Mouse (Mus musculus) embryonic facial prominence, embryonic 12.5 days (tissue): ENCODE results near the gene Zfp219. TPM values are rescaled to one million over a fixed set of nuclear protein-coding genes. Genes with fewer than 3 reads are reported as not detected.
A peak's percentile ranks its signal among the peaks of the same experiment; 100 is the strongest.

ENCODE experiments used
- ATAC-seq: fragments of 200-750 bp; cut with Nextera tagmentation; 2 replicates; pipeline ENCODE4 v1.8.0; 2017; ENCODE audit not compliant: insufficient number of reproducible peaks, insufficient read depth, low FRiP score, low TSS enrichment
- H3K27ac ChIP-seq: fragments of 300-500 bp; sonication (generic); 2 replicates; pipeline ENCODE4 v1.5.1; 2016; ENCODE audit warnings: mild to moderate bottlenecking
- H3K27me3 ChIP-seq: fragments of 300-500 bp; sonication (generic); 2 replicates; pipeline ENCODE4 v1.6.1; 2016; ENCODE audit warnings: mild to moderate bottlenecking, moderate library complexity
- H3K36me3 ChIP-seq: fragments of 300-500 bp; sonication (generic); 2 replicates; pipeline ENCODE4 v1.6.1; 2016; ENCODE audit warnings: mild to moderate bottlenecking
- H3K4me1 ChIP-seq: fragments of 300-500 bp; sonication (generic); 2 replicates; pipeline ENCODE4 v1.6.1; 2016
- H3K4me2 ChIP-seq: fragments of 300-500 bp; sonication (generic); replicated peaks from 2 replicates; pipeline ENCODE4 v1.6.1; 2016; ENCODE audit warnings: mild to moderate bottlenecking, moderate library complexity
- H3K4me3 ChIP-seq: fragments of 300-500 bp; sonication (generic); 2 replicates; pipeline ENCODE4 v1.5.1; 2016; ENCODE audit warnings: mild to moderate bottlenecking
- H3K9ac ChIP-seq: fragments of 300-500 bp; sonication (generic); 2 replicates; pipeline ENCODE4 v1.6.1; 2016; ENCODE audit warnings: mild to moderate bottlenecking, moderate library complexity
- H3K9me3 ChIP-seq: fragments of 300-500 bp; sonication (generic); 2 replicates; pipeline ENCODE4 v1.6.1; 2016; ENCODE audit warnings: mild to moderate bottlenecking, moderate library complexity
- WGBS: fragments of 180-500 bp; shearing (Covaris S2); methylation state at CpG from one replicate; pipeline ENCODE4 v1.1.7; 2016; 5-methylcytosine and 5-hydroxymethylcytosine counted together
- polyA plus RNA-seq: library from polyadenylated mRNA; unstranded; fragments of >200 nt; fragmentation: Nextera tagmentation; extraction: Ambion mirVana; gene quantifications from 2 replicates; pipeline ENCODE4 v1.2.1, GENCODE M21; 2016

Zfp219 gene
- polyA plus RNA-seq, 1 experiment from 2014 or later = 56.7 TPM

- WGBS = 47% methylated on average over 26 of the region's 26 CpGs
- peak overlapping the region; percentile 48 for H3K4me2 ChIP-seq
- no peaks in the 10 kb centered on the region for H3K27me3 ChIP-seq
- ATAC-seq = no peak
- H3K4me3 ChIP-seq = peak overlapping the region; percentile 9; the same call in 1 of the 2 replicates
- peak overlapping the region; percentile 16; the same call in 1 of the 2 replicates for H3K9ac ChIP-seq
- H3K27ac ChIP-seq = 0 out of 2 replicates have a peak overlapping the region, but pooled peaks have one; percentile 2
- H3K9me3 ChIP-seq = no peaks in the 10 kb centered on the region
- H3K36me3 ChIP-seq = peaks cover 45% of the 10 kb centered on the region
- H3K4me1 ChIP-seq = peaks cover 50% of the 10 kb centered on the region
These were observed 11.2 kb downstream of the Zfp219 start for GRCm38 (mm10) chr14:52009361-52009760.

DNA sequence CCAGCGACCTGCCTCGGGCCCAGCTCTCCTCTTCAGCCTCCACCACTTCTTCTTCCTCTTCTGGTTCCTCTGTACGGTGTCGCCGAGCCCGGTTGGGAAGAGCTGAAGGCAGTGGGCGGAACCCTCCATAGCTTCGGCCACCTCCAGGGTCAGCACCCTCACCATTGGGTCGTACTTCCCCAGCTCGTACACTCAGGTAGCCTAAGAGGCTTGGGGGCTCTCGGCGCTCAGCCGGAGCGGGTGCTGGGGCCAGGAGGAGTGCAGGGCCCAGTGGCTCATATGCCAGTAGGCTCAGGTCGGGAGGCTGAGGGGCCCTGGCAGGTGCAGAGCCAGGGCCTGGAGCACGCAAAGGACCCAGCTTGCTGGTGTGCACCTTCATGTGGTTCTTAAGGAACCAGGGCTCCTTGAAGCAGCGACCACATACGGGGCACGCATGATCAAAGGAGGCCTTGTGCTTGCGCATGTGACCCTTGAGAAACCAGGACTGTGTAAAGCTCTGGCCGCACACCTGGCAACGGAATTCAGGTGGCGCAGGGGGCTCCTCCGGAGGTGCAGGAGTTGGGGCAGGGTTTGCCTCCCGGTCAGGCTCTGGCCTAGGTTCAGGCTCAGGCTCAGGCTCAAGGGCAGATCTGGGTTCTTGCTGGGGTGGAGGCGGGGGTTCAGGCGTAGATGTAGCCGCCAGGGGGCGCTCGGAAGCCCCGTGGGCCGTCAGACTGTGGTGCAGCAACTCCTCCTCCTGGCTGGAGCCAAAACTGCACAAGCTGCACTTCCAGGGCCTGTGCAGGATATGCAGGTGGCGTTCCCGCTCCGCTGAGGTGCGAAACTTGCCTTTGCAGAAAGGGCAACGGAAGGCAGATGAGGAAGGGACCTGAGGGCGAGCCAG is 12.0 kb downstream of the Zfp219 start:
- peak overlapping the region; percentile 48 for H3K4me2 ChIP-seq
- H3K4me3 ChIP-seq = peak overlapping the region; percentile 9
- peaks cover 53% of the 10 kb centered on the region for H3K36me3 ChIP-seq
- peaks cover 53% of the 10 kb centered on the region for H3K4me1 ChIP-seq
- no peaks in the 10 kb centered on the region for H3K27me3 ChIP-seq
- no peaks in the 10 kb centered on the region for H3K9me3 ChIP-seq
- 0 out of 2 replicates have a peak overlapping the region, but pooled peaks have one; percentile 2 for H3K27ac ChIP-seq
- H3K9ac ChIP-seq = peak overlapping the region; percentile 16; the same call in 1 of the 2 replicates
- WGBS = 52% methylated on average over 38 of the region's 38 CpGs
- peak; percentile 14; the same call in 1 of the 2 replicates for ATAC-seq

DNA sequence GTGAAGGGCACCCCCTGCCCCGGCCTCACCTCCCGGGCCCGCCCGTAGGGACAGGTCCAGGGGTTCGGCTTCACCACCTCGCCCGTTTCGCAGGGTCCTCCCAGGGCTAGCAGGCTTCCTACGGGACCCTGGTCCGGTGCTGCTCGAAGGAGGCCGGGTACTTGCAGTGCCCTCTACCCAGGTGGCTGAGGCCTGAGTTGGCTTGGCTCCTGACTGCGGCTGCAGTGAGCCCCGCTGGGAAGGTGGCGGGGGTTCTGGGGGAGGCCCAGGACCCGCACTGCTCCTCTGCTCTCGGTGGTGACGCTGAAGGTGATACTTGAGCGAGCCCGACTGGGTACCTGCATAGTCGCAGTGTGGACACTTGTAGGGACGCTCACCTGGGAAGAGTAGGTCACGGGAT is 13.8 kb downstream of the Zfp219 start:
- H3K4me1 ChIP-seq = peaks cover 39% of the 10 kb centered on the region
- H3K9ac ChIP-seq = no peak overlapping the region
- peaks cover 71% of the 10 kb centered on the region for H3K36me3 ChIP-seq
- no peak overlapping the region for H3K4me3 ChIP-seq
- no peak overlapping the region for H3K27ac ChIP-seq
- ATAC-seq = no peak
- no peaks in the 10 kb centered on the region for H3K9me3 ChIP-seq
- H3K27me3 ChIP-seq = no peaks in the 10 kb centered on the region
- WGBS = 94% methylated on average over 23 of the region's 23 CpGs
- H3K4me2 ChIP-seq = no peak overlapping the region

DNA sequence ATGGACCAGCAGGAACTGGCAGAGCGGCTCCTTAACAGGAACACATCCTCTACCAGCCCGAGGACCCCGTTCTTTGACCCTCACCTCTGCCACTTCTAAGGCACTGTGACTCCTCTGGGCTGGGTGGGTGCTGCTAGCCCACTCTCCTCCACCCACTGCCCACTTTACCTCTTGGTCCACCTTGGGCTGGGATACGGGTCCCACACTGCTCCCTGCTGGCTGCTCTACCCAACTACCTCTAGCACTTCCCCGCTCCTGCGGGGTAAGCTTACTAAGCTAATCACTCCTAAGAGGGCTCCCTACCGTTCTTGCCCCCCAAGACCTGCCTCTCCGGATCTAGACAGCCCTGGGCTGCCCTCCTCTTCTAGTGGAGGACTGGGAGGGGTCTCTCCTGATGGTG is 14.3 kb downstream of the Zfp219 start:
- 74% methylated on average over 8 of the region's 8 CpGs for whole genome bisulfite sequencing
- peaks cover 72% of the 10 kb centered on the region for H3K36me3 ChIP-seq
- H3K4me1 ChIP-seq = peaks cover 33% of the 10 kb centered on the region

GRCm38 (mm10) chr14:52005616-52006015 is 14.9 kb downstream of the Zfp219 start:
- Histone ChIP-seq H3K9me3 (no peaks in the 10 kb centered on the region), H3K27ac (no peak overlapping the region), H3K4me1 (peaks cover 28% of the 10 kb centered on the region), H3K4me3 (no peak overlapping the region), H3K27me3 (no peaks in the 10 kb centered on the region), H3K9ac (no peak overlapping the region), H3K4me2 (no peak overlapping the region), H3K36me3 (peaks cover 78% of the 10 kb centered on the region)
- no peak for ATAC-seq
- WGBS = 72% methylated on average over 6 of the region's 6 CpGs

More for the DNA sequence above, 14.3 kb downstream of the Zfp219 start:
- no peak for ATAC-seq
- Histone ChIP-seq H3K9me3 (no peaks in the 10 kb centered on the region), H3K9ac (no peak overlapping the region), H3K4me2 (no peak overlapping the region), H3K27ac (no peak overlapping the region), H3K4me3 (no peak overlapping the region), H3K27me3 (no peaks in the 10 kb centered on the region)

GRCm38 (mm10) chr14:52005141-52005540 is 15.4 kb downstream of the Zfp219 start:
- Histone ChIP-seq H3K4me3 (no peak overlapping the region), H3K4me1 (peaks cover 25% of the 10 kb centered on the region), H3K4me2 (no peak overlapping the region), H3K9ac (no peak overlapping the region), H3K27me3 (no peaks in the 10 kb centered on the region), H3K27ac (no peak overlapping the region), H3K9me3 (no peaks in the 10 kb centered on the region), H3K36me3 (peaks cover 82% of the 10 kb centered on the region)
- 76% methylated on average over 7 of the region's 7 CpGs for WGBS
- no peak for ATAC-seq

DNA sequence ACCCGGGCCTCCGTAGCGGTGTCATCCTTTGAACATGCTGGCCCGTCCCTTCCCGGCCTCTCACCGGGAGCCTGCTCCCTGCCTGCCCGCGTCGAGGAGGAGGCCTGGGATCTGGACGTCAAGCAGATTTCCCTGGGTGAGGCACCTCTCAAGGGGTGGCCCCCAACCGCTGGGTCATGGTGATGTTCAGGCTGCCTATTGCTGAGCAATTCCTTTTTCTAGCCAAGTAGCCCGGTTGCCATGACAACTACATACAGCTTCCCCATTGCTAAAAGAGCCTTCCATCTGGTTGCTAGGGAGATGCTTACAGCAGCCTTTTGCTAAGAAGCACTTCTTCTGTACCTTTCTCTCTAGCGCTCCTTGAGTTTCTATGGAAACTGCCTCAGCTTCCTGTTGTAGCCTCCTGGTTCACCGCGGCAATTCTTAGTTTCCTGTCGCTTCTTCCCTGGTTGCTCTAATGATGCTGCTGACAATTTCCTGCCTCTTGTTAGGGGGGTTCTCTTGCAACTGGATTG is 16.5 kb downstream of the Zfp219 start:
- Histone ChIP-seq H3K4me2 (no peak overlapping the region), H3K9ac (no peak overlapping the region), H3K4me3 (no peak overlapping the region), H3K27ac (0 out of 2 replicates have a peak overlapping the region, but pooled peaks have one; percentile 20), H3K4me1 (peaks cover 14% of the 10 kb centered on the region), H3K9me3 (no peaks in the 10 kb centered on the region), H3K27me3 (no peaks in the 10 kb centered on the region), H3K36me3 (peaks cover 87% of the 10 kb centered on the region)
- no peak for ATAC-seq
- 39% methylated on average over 16 of the region's 16 CpGs for WGBS

- Histone ChIP-seq H3K36me3 (peaks cover 89% of the 10 kb centered on the region), H3K9ac (no peak overlapping the region), H3K4me1 (no peaks in the 10 kb centered on the region), H3K9me3 (no peaks in the 10 kb centered on the region), H3K4me3 (no peak overlapping the region), H3K4me2 (no peak overlapping the region), H3K27me3 (no peaks in the 10 kb centered on the region), H3K27ac (no peak overlapping the region)
- ATAC-seq = no peak
- 91% methylated on average over 14 of the region's 14 CpGs for WGBS
These were observed 23.1 kb downstream of the Zfp219 start for GRCm38 (mm10) chr14:51997483-51997882.

GRCm38 (mm10) chr14:51996866-51997265 is 23.7 kb downstream of the Zfp219 start:
- no peak overlapping the region for H3K9ac ChIP-seq
- H3K4me2 ChIP-seq = no peak overlapping the region
- WGBS = 78% methylated on average over 17 of the region's 17 CpGs
- H3K4me1 ChIP-seq = no peaks in the 10 kb centered on the region
- H3K36me3 ChIP-seq = peaks cover 89% of the 10 kb centered on the region
- H3K27me3 ChIP-seq = no peaks in the 10 kb centered on the region
- ATAC-seq = no peak
- no peak overlapping the region for H3K4me3 ChIP-seq
- H3K9me3 ChIP-seq = no peaks in the 10 kb centered on the region
- H3K27ac ChIP-seq = no peak overlapping the region

GRCm38 (mm10) chr14:51996231-51996841 is 24.2 kb downstream of the Zfp219 start:
- WGBS = 88% methylated on average over 13 of the region's 13 CpGs
- H3K27me3 ChIP-seq = no peaks in the 10 kb centered on the region
- H3K4me3 ChIP-seq = no peak overlapping the region
- H3K4me1 ChIP-seq = no peaks in the 10 kb centered on the region
- ATAC-seq = no peak
- no peak overlapping the region for H3K9ac ChIP-seq
- H3K36me3 ChIP-seq = peaks cover 92% of the 10 kb centered on the region
- no peak overlapping the region for H3K27ac ChIP-seq
- no peaks in the 10 kb centered on the region for H3K9me3 ChIP-seq
- no peak overlapping the region for H3K4me2 ChIP-seq

- H3K9me3 ChIP-seq = no peaks in the 10 kb centered on the region
- no peak for ATAC-seq
- H3K27me3 ChIP-seq = no peaks in the 10 kb centered on the region
- no peak overlapping the region for H3K27ac ChIP-seq
- no peaks in the 10 kb centered on the region for H3K4me1 ChIP-seq
- WGBS = 79% methylated on average over 12 of the region's 12 CpGs
- no peak overlapping the region for H3K4me2 ChIP-seq
- H3K9ac ChIP-seq = no peak overlapping the region
- peaks cover 94% of the 10 kb centered on the region for H3K36me3 ChIP-seq
- no peak overlapping the region for H3K4me3 ChIP-seq
These were observed 25.2 kb downstream of the Zfp219 start for GRCm38 (mm10) chr14:51995219-51995871.
